Mouse (Mus musculus): Measurements from ENCODE around the gene Hspa1b.
"Not testable (repeated sequence)": the region's sequence is repeated elsewhere in the genome, so short reads cannot be mapped to it uniquely, and the experiment has no call there.

Hspa1b gene

DNA sequence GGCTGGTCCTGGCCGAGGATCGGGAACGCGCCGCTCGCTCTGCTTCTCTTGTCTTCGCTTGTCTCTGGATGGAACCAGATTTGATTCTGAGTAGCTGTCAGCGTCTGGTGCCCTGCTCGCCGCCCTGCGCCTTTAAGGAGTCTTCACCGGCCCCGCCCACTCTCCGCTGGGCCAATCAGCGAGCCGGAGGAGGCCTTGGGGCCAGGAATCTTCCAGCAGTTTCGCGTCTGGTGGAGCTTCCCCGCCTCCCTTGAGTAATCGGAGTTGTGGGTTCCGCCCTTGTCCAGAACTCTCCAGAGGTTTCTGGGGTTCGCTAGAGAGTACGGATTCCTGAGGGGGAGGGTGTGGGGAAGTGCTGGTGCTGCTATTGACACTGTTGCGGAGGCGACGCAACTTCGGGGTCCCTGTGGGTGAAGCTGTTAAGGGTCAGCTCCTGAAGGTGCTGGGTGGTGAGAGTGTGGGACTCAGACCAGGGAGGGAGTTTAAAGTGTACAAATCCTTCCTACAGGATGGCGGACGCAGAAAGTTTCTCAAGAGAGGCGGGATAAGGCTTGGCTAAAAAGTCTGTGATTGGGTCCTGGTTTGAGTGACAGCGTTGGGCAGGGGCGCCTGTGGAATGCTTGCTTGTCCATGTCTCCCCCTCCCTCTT, at the start of gene Hspa1b:
Gene Hspa1b, minus strand, starts transcription at position 109 of the 649 bp plus-strand sequence.
- DNase-seq (ENCODE audit: low read depth, low spot score), result peak; percentile 82

DNA sequence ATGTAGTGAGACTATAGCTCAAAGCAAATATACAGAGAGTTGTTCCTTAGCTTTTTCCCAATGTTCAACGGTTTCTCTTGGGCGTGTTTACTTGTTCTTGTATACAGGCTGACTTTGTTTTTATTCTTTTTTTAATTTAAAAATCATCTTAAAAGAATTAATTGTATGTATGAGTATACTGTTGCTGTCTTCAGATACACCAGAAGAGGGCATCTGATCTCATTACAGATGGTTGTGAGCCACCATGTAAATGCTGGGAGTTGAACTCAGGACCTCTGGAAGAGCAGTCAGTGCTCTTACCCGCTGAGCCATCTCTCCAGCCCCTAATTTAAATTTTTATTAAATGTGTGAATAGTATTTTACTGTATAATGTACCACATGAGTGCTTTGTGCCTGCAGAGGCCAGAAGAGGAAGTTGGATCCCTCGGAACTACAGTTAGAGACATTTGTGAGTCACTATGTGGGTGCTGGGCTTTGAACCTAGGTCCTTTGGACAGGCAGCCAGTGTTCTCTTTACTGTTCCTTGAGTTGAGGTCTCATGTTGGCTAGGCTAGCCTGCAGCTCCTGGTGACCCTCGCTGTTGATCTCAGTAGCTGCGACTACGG, 48.5 kb upstream of the Hspa1b start:
- DNase-seq (ENCODE audit: low read depth, low spot score), result no peak

DNA sequence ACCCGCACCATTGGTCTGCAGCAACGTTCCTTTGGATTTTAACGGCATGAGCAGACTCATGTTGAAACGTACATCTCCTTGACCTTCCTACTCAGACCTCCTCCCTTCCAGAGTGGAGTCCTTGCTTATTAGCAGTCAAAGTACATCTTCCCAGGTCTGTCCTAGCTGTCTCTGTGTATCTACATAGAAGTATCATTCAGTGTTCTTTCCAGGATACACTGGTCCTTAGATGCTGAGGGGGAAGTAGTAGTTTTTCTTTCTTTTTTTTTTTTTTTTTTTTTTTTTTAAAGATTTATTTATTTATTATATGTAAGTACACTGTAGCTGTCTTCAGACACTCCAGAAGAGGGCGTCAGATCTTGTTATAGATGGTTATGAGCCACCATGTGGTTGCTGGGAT, 46.9 kb upstream of the Hspa1b start:
- not testable (repeated sequence) for DNase-seq (ENCODE audit: low read depth, low spot score)

DNA sequence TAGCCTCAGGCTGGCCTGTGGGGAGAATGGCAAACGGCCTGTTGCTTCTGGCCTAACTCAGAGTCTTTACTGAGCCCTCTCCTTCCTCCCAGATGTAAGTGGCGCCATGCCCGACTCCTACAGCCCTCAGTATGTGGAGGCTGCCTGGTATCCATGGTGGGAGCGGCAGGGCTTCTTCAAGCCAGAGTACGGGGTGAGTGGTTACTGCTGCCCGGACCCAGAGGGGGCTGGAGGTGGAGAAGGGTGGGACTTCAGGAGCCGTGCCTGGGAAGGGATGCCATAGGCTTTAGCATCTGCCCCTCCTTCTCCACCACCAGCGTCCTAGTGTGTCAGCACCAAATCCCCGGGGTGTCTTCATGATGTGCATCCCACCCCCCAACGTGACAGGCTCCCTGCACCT, 46.1 kb upstream of the Hspa1b start:
- no peak for DNase-seq (ENCODE audit: low read depth, low spot score)

DNA sequence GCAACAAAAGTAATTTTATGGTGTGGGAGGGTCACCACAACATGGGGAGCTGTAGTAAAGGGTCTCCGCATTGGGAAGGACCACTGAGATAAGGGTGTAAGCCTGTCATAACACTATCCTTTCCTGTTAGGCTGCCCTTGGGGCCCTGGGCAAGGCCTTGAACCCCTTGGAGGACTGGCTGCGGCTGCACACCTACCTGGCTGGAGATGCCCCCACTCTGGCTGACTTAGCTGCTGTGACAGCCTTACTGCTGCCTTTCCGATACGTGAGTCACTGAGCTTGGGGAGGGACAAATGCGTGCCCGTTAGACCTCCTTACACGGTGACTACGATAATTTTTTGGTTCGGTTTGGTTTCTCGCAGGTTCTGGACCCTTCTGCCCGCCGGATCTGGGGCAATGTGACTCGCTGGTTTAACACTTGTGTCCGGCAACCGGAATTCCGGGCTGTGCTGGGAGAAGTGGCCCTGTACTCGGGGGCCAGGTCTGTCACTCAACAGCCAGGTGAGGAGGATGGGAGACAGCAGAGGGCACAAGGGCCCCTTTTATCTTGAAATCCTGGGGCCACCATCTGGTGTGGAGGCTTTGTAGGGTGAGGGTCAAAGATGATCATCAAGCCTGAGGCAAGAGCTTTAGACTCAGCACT, 45.2 kb upstream of the Hspa1b start:
- no peak for DNase-seq (ENCODE audit: low read depth, low spot score)

DNA sequence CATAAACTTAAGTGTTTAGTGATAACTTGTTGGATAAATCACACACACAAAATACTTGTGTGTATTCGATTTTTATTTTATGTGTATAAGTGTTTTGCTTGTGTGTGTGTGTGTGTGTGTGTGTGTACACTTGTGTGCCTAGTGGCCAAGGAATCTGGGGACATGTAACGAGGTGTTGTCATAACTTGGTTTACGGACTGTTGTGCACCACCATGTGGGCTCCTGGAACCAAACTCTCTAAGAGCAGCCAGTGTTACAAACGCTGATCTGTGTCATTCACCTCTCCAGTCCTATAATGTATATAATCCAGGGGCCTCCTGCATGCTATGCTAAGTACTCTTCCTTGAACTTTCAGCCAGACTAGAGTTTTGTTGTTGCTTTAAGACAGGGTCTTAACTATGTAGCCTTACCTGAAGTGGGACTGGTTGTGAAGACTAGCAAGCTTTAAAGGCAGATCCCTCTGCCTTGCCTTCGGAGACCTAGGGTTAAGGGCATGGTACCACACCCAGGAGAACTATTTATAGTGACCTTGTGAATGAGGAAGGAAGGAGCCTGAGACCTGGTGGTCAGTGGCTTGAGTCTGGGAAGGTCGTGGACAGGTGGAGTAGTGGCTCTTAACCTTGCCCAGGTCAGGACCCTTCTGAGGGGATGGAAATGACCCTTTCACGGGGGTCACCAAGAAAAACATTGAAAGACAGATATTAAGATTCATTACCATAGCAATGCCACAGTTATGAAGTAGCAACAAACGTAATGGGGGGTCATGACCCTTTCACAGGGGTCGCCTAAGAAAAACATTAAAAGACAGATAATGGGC, 44.2 kb upstream of the Hspa1b start:
- DNase-seq (ENCODE audit: low read depth, low spot score), result no peak

DNA sequence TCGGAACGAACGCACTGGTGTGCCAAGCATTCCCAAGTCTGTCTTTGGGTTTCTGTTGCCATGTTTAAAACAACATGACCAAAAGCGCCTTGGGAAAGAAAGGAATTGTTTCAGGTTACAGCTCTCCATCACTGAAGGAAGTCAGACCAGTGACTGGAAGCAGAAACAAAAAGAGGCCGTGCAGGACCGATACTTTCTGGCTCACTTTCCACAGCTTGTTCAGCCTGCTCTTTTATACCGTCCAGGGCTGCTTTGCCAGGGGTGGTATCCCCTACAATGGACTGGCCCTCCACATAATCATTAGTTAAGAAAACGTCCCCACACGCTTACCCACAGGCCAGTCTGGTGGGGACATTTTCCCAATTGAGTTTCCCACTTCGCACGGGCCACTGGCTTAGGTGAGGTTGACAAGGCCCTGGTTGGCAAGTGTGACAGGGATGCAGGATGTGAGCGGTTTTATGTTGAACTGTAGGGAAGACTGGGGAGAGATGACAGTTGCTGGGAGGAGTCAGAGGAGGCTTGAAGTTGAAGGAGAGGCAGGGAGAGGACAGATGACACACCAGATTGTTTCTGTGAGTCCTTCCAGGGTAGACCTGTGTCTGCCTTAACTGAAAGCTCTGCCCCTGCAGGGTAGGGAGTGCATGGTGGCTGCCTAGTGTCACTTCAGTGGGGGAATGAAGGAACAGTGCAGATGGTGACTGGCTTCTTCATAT, 43.3 kb upstream of the Hspa1b start:
- peak; percentile 40 for DNase-seq (ENCODE audit: low read depth, low spot score)

DNA sequence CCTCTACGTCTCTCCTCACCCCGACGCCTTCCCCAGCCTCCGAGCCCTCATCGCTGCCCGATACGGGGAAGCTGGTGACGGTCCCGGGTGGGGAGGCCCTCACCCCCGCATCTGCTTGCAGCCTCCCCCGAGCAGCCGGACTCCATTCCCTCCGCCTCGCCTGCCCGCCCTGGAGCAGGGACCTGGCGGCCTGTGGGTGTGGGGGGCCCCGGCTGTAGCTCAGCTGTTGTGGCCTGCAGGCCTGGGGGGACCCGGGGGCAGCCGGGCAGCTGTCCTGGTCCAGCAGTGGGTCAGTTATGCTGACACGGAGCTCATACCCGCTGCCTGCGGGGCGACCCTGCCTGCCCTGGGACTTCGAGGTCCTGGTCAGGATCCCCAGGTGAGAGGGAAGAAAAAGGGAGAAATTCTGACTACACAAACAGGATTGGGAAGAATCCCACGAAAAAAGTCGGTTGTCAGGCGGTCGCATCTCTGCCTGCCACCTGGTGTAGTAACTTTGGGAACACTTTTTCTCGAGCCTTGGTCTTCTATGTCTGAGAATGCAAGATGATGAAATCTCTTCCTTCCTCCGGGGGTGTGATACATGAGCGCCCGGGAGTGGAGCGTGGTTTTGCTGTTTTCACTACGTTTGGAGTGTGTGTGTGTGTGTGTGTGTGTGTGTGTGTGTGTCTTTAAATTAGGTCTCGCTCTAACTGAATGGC, 42.6 kb upstream of the Hspa1b start:
- DNase-seq (ENCODE audit: low read depth, low spot score), result peak; percentile 66

DNA sequence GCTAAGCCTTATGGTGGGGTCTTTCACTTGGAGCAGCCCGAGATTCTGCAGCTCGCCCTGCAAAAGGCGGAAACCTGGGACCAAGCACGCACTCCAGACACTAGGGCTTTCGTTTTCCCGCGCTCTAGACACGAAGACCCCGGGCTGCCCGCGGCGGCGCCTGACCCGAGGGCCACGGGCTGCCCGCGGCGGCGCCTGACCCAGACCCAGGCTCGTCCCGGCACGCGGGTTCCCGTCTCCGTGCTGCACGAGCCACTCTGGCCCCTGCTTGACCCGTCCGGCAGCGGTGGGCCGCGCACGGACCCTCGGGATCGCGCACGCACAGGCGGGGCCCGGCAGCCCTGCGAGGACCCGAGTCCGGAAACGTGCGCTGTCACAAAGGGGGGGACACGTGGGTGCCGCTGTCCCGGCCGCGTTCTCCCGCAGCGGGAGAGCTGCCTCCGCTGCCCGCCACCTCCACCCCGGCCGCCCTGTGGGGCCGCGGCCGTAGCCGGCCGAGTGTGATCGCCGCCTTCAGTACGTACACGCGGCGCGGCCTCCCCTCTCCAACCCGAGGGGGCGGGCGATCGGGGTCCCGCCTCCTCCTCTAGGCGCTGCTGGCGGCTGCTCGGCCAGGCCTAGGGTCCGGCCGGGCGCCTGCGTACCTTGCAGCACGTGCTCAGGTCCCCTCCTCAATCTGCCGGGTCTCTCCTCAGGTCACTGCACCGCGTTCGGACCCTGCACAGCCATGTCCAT, 41.8 kb upstream of the Hspa1b start, which contains the start of gene Vars:
Gene Vars, plus strand, starts transcription at position 271 of the 735 bp plus-strand sequence.
- DNase-seq (ENCODE audit: low read depth, low spot score), result peak; percentile 89

DNA sequence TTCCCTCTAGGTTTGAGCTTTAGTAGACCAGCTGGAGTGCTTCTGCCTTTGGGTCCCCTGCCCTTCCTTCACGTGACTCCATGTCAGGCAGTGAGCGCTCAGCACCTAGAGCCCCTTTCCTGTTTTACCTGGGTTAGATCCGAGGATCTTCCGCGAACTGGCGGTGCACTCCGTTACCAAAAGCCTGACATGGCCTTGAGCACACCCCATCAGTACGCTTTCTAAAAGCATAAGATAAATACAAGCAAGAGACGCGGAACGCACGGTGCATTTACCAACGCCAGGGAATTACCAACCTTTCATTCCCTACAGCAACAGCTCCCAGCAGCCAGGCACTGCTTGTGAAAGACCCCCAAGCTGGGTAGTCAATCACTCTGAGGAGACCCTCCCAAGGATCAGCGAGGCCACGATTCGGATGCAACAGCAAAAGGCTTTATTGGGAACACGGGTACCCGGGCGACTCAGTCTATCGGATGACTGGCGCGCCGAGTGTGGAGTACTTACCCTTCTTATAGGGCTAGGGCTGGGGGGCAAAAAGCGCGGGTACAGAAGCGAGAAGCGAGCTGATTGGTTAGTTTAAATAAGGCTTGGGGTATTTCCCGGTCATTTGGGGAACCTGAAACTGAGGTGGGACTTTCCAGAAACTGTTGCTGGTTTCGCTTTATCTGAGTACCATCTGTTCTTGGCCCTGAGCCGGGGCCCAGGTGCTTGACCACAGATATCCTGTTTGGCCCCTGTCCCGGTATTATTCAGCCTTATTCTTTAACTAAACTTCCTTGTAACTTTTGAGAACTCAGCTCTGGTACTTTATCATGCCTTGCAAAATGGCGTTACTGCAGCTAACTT, 41.1 kb upstream of the Hspa1b start:
- DNase-seq (ENCODE audit: low read depth, low spot score), result peak; percentile 63

DNA sequence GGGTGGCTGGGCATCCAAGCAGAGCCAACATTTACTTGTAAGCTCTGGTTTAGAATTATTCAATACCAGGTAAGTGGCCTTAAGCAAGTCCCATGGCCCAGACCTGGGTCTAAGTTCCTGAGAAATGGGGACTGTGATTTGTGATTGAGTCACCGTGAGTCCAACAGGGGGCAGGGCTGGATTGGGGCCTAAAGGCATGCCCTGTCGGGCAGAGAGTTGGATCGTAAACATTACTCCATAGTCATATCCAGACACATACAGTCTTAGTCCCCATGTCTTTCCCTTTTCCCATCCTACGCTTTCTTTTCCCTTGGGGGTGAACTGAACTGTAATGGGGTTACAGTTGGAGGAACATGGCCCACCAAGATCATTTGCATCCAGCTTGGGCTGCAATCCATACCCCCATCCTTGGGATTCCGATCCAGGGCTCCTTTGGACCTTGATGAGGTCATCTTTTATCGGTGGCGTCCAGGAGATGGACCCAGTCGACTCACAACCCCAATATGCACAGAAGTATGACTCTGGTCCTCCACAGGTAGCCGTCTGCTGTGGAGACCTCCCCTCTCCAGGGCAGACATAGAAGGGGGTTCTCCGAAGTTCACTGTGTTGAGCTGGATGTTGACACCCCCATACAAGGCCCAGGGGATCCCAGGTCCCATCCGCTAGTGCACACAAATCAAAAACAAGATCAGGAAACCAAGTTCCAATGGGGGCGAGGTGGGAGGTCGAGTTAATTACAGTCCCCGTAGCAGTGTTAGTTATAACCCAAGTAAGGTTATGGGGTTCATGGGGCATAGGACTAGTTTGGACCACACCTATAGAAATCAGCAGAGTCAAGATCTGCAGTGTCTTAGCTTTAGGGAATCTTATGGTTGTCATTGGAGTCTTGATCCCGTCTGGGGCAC, 39.7 kb upstream of the Hspa1b start:
- DNase-seq (ENCODE audit: low read depth, low spot score), result no peak

DNA sequence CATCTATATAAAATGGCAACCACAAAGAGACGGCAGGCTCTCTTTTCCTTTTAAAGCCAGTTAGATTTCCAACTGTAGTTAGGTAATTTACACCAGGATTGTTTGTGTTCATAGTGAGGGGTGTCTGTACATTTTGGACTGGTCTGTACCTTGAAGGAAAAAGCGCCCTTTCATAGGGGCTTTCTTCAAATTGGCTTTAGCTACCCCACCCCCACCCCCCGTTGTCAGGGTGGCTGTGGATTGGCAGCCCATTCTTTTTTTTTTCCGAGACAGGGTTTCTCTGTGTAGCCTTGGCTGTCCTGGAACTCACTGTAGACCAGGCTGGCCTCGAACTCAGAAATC, 38.1 kb upstream of the Hspa1b start:
- no peak for DNase-seq (ENCODE audit: low read depth, low spot score)

DNA sequence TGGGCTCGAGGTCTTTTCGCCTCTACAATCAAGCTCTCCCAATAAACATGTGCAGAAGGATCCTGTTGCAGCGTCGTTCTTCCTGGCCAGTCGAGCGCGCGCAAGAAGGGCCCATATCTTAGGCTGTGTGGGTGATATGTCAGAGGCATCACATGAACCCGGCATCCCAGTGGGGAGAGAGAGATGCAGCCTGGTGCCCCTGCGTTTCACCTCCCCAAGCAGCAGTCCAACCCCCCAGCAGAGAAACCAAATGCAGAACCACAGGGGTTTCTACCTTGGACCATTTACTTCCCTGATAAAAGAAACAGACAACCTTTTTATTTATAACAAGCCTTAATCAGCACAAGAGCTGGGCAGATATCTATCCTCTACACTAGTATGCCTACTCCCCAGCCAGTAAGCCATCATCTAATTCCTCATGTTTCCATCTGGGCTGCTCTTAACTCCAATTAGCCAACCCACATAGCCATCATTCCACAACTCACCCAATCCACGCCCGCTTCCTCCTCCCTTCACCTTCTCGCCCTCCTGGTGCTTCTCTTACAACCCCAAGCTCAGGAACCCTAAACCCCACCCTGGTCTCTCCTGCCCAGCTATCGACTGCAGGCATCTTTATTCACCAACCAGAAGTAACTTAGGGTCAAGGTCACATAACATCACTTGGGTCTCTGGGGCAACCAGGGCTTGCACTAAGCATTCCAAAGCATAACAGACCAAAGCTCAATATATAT, 37.5 kb upstream of the Hspa1b start:
- no peak for DNase-seq (ENCODE audit: low read depth, low spot score)

DNA sequence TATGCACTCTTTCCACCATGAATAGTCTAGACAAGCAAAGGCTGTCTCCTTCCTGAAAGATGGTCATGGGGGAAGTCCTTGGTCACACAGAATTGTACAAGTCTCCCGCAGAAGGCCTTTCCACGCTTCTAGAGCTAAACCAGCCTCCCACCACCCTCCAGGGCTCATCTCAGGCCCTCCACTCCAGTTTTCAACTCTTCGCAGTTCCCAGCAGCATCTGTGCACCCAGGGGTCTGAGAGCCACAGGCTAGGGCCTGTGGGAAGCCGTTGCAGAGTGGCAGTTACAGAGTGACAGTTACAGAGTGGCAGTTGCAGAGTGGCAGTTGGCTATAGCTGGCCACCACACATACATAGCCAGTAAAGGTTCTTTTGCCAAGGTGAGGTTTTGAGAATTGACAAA, 36.9 kb upstream of the Hspa1b start:
- DNase-seq (ENCODE audit: low read depth, low spot score), result not testable (repeated sequence)

DNA sequence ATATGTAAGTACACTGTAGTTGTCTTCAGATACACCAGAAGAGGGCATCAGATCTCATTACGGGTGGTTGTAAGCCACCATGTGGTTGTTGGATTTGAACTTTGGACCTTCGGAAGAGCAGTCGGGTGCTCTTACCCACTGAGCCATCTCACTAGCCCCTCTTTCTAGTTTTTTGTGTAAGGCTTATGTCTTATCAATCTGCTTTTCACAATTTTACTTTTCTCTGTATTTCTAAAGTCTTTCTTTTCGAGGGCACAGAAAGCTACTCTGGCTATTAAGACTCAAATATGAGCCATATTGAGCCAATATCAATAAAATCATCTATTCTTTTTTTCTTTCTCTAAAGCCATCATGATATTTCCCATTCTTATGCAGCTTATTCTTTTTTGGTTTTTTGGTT, 36.2 kb upstream of the Hspa1b start:
- not testable (repeated sequence) for DNase-seq (ENCODE audit: low read depth, low spot score)

DNA sequence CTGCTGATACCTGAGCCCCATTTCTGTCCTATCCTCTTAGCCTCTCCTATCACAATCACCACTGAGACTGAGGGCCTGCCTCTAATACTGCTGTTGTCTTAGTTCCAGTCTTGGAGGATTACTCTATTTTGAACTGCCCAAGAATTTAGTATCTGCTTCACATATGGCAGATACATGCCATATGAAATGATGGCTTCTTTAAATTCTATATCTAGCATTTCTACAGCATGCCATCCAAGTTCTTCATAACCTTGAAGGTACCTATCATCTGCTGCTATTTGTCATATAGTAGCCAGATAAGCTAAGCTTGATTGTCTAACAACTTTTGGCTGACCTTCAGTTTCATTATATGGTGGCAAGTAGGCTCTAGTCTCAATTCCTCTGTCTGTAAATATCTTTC, 35.7 kb upstream of the Hspa1b start:
- DNase-seq (ENCODE audit: low read depth, low spot score), result no peak

DNA sequence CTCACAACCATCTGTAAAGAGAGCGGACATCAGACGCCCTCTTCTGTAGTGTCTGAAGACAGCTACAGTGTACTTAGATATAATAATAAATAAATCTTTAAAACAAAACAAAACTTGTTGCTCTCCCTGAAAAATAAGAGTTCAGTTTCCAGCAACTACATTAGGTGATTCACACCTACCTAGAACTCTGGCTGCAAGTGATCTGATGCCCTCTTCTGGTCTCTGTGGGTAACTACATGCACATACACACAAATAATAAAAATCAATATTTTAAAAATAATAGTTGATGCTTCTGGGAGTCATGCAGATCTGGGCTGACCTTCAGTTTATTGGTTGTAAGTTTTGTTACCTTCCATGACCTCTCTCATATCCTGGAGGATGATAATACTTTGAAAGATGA, 25.2 kb upstream of the Hspa1b start:
- peak; percentile 77 for DNase-seq (ENCODE audit: low read depth, low spot score)

DNA sequence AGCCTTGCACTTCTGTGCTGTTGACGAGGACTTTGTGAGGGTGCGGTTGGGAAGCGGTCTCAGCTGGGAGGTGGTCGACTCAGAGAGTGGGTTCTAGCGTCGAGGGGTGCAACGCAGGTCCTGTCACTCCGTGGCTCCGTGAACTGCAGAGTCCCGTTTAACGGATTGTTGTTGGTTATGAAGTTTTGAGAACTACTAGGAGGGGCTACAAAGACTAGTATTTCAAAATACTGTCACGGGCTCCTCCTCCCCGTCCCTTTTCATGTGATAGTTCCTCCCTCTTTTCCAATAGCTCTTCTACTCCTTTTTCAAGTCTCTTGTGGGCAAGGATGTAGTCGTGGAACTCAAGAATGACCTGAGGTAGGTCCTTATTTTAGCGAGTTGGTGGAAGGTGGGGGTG, 23.3 kb upstream of the Hspa1b start:
- DNase-seq (ENCODE audit: low read depth, low spot score), result no peak

Data from CD4-positive, CD25-positive, alpha-beta regulatory T cell, adult 2 months (primary cell).